Mouse (Mus musculus): Measurements from ENCODE around the gene Snta1.

GRCm38 (mm10) chr2:154326852-154327251, 81.0 kb downstream of the Snta1 start:
- TF ChIP-seq CTCF (IDR thresholded peaks at IDR 0.05; ENCODE audit: control insufficient read depth, insufficient read depth, insufficient replicate concordance, low read depth, low read length): no peak
- TF ChIP-seq POLR2A (IDR thresholded peaks at IDR 0.05; ENCODE audit: control insufficient read depth, low read depth, low read length): no peak

All from testis, adult 2 months (tissue).